Mouse (Mus musculus) spleen, adult 12 weeks (tissue): ENCODE results near the gene Pde9a.

Source experiments
- DNase-seq: peaks from one replicate; pipeline ENCODE4 v3.0.0; 2022; ENCODE audit warnings: low spot score

The Pde9a gene

DNA sequence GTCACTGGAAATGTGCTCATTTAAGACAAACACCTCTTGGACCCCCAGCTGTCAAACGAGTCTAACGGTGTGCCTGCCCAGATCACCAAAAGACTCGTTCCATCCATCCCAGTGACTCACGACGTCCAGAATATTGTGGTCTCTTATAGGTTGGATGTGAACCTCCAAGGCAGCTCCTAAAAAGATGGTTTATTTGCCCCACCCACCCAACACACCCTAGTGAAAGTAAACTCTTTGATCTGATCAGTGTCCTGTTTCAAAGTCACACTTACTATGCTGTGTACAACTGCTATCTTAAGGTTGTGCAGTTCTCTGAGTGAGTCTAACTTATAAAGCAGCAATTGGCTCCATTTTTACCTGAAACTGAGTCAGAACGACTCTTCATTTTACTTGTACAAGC is 126.6 kb downstream of the Pde9a start:
- DNase-seq = no peak

DNA sequence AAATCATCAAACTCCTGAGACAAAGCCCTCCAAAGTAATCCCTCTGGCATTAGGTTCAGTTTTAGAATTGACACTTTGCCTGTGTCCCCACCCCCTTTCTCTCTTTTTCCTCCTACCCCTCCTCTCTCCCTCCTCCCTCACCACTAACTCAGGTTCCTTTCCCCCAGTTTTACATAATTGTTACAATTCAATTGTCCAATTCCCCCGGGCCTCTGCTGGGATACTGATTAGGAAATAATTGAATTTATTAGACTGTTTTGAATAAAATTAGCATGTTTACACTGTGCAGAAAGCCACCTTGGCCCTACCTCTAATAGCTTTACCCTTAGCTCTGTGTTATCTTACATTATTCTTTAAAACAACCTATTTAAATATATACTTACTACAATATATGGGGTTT is 128.7 kb downstream of the Pde9a start:
- DNase-seq = no peak

DNA sequence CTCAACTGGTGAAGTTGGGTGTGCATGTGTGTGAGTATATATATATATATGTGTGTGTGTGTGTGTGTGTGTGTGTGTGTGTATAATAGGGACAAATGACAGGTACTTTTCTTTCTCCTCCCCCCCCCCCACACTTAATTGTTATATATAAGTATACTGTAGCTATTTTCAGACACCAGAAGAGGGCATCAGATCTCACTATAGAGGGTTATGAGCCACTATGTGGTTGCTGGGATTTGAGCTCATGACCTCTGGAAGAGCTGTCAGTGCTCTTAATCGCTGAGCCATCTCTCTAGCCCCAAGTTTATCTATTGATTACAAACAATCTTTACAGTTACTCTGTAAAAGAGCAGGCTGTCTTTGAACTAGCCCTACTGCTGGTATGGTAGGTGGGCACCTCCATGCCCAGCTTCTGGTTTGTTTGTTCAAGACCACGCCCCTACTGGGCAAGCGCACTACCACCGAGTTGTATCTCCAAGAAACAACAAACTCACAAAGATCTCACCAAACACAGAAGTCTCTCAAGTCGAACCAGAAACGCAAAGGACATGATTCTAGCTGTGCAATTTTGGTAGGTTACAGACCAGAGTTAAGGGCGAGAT is 133.4 kb downstream of the Pde9a start:
- no peak for DNase-seq

GRCm38 (mm10) chr17:31519946-31520838 is 134.2 kb downstream of the Pde9a start, which contains the start of the genes Wdr4 and Ndufv3:
Gene Wdr4, minus strand, starts transcription at chr17:31519980.
Gene Ndufv3, plus strand, starts transcription at chr17:31520115.
- peak; percentile 96 for DNase-seq

DNA sequence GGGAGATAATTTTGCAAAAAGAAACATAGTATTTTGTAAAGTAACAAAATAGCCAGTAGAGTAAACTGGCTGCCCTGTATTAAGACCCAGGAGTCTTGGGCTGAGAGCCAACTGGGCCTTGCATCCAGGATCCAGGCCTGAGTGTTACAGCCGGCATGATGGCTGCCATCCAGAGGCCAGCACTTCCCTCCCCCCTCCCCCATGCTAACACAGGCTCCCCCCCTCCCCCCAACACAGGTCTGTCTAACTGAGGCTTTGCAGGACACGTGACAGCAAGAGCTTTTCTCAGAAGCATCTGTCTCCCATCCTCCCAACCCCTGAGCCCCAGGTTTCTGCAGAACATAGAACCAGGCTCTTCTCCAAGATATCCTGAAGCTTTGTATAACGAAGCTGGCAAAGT is 134.9 kb downstream of the Pde9a start:
- no peak for DNase-seq

DNA sequence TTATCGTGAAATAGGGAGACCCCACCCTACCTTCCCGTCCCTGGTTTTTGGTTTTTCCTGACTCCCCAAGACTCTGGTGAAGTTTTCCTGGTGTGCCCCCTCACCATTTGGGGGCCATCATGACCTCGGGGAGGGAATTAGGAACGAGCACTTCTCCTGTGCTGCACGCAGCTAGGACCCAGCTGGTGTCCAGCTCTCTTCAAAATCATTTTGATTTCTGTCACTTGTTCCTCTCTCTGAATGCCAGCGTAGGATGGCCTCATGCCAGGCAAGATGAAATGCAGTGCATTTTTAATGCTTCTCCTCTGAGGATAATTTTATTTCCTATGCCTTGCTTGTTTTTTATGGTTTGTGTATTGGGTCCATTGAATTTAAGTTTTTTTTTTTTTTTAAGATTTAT is 135.9 kb downstream of the Pde9a start:
- DNase-seq = no peak

DNA sequence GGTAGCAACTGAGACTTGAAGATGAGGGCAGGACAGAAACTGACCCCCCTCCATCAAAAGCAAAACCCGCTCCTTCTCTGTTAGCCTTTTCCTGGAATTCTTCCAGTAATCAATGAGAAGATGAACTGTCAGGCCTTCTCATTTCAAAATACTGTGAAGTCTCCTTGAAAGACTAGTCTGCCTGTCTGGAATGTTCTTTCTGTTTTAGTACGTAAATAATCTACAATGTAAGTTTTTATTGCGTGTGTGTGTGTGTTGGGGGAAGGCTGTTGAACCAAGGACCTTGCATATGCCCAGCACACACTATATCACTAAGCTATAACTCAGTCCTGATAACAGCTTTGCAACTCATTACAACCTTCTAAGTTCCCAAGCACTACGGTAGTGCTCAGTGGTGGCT is 139.1 kb downstream of the Pde9a start:
- DNase-seq = no peak

- DNase-seq = no peak
Observed at GRCm38 (mm10) chr17:31525816-31526215, 139.8 kb downstream of the Pde9a start.
